Mouse (Mus musculus): ENCODE measurements around the gene Gatad2b. TPM values are rescaled to one million over a fixed set of nuclear protein-coding genes. Genes with fewer than 3 reads are reported as not detected.
"Not testable (repeated sequence)": the region's sequence is repeated elsewhere in the genome, so short reads cannot be mapped to it uniquely, and the experiment has no call there.

The Gatad2b gene
- 15.1 and 16.0 TPM in 2 replicates for polyA plus RNA-seq (2015; fragmentation: Nextera tagmentation; extraction: Ambion mirVana)

GRCm38 (mm10) chr3:90292345-90293275 is at the start of gene Gatad2b:
TSS of gene Gatad2b (plus strand) at chr3:90293178.
- H3K4me3 ChIP-seq (replicated peaks), result peak within 1 kb of the TSS; percentile 77
- no peaks in the 10 kb centered on the region for H3K9me3 ChIP-seq
- H3K27me3 ChIP-seq, result no peaks in the 10 kb centered on the region
- H3K27ac ChIP-seq, result peak within 1 kb of the TSS; percentile 98
- peak; percentile 99 for ATAC-seq
- peaks cover 36% of the 10 kb centered on the region for H3K4me1 ChIP-seq (replicated peaks)
- H3K4me2 ChIP-seq (replicated peaks), result peak within 1 kb of the TSS; percentile 89
- no peaks in the 10 kb centered on the region for H3K36me3 ChIP-seq
- under 1% methylated on average over 43 of the region's 47 CpGs for WGBS
- H3K9ac ChIP-seq (replicated peaks), result peak within 1 kb of the TSS; percentile 88

GRCm38 (mm10) chr3:90245406-90245805 is 47.6 kb upstream of the Gatad2b start:
- no peak overlapping the region for H3K4me2 ChIP-seq (replicated peaks)
- H3K27ac ChIP-seq, result no peak overlapping the region
- H3K27me3 ChIP-seq, result no peaks in the 10 kb centered on the region
- H3K4me3 ChIP-seq (replicated peaks), result no peak overlapping the region
- no peaks in the 10 kb centered on the region for H3K9me3 ChIP-seq
- ATAC-seq, result no peak
- H3K4me1 ChIP-seq (replicated peaks), result peaks cover 32% of the 10 kb centered on the region
- H3K9ac ChIP-seq (replicated peaks), result no peak overlapping the region
- WGBS, result 76% methylated on average over 2 of the region's 2 CpGs
- no peaks in the 10 kb centered on the region for H3K36me3 ChIP-seq

- WGBS, result 3% methylated on average over 3 of the region's 3 CpGs
- peak overlapping the region; percentile 86 for H3K4me2 ChIP-seq (replicated peaks)
- H3K4me3 ChIP-seq (replicated peaks), result peak overlapping the region; percentile 70
- peak overlapping the region; percentile 89 for H3K27ac ChIP-seq
- H3K27me3 ChIP-seq, result no peaks in the 10 kb centered on the region
- H3K36me3 ChIP-seq, result peaks cover 14% of the 10 kb centered on the region
- no peaks in the 10 kb centered on the region for H3K9me3 ChIP-seq
- peak overlapping the region; percentile 52 for H3K9ac ChIP-seq (replicated peaks)
- ATAC-seq, result no peak; the same call in 1 of the 2 replicates
- peaks cover 31% of the 10 kb centered on the region for H3K4me1 ChIP-seq (replicated peaks)
Measured at GRCm38 (mm10) chr3:90247630-90247959, 45.4 kb upstream of the Gatad2b start.

GRCm38 (mm10) chr3:90247960-90248745 is 44.8 kb upstream of the Gatad2b start, which contains the start of gene Slc39a1:
TSS of gene Slc39a1 (plus strand) at chr3:90248172.
- H3K9ac ChIP-seq (replicated peaks), result peak within 1 kb of the TSS; percentile 84
- H3K9me3 ChIP-seq, result no peaks in the 10 kb centered on the region
- H3K27ac ChIP-seq, result peak within 1 kb of the TSS; percentile 89
- peak; percentile 96 for ATAC-seq
- H3K4me3 ChIP-seq (replicated peaks), result peak within 1 kb of the TSS; percentile 70
- peaks cover 14% of the 10 kb centered on the region for H3K36me3 ChIP-seq
- H3K4me1 ChIP-seq (replicated peaks), result peaks cover 26% of the 10 kb centered on the region
- H3K4me2 ChIP-seq (replicated peaks), result peak within 1 kb of the TSS; percentile 86
- WGBS, result under 1% methylated on average over 44 of the region's 44 CpGs
- no peaks in the 10 kb centered on the region for H3K27me3 ChIP-seq

- Histone ChIP-seq H3K9me3 (no peaks in the 10 kb centered on the region), H3K36me3 (peaks cover 14% of the 10 kb centered on the region), H3K27me3 (no peaks in the 10 kb centered on the region), H3K4me3 (replicated peaks) (peak overlapping the region; percentile 70), H3K27ac (peak overlapping the region; percentile 89), H3K4me1 (replicated peaks) (peaks cover 20% of the 10 kb centered on the region), H3K9ac (replicated peaks) (peak overlapping the region; percentile 84), H3K4me2 (replicated peaks) (peak overlapping the region; percentile 86)
- 12% methylated on average over 10 of the region's 10 CpGs for WGBS
- ATAC-seq, result no peak
Measured at GRCm38 (mm10) chr3:90248746-90249100, 44.3 kb upstream of the Gatad2b start.

GRCm38 (mm10) chr3:90250791-90251190 is 42.2 kb upstream of the Gatad2b start:
- Histone ChIP-seq H3K9ac (replicated peaks) (no peak overlapping the region), H3K36me3 (peaks cover 14% of the 10 kb centered on the region), H3K4me2 (replicated peaks) (no peak overlapping the region), H3K27ac (no peak overlapping the region), H3K9me3 (no peaks in the 10 kb centered on the region), H3K4me3 (replicated peaks) (no peak overlapping the region), H3K27me3 (no peaks in the 10 kb centered on the region), H3K4me1 (replicated peaks) (peaks cover 28% of the 10 kb centered on the region)
- no peak for ATAC-seq
- 86% methylated on average over 6 of the region's 6 CpGs for WGBS

- not testable (repeated sequence) for ATAC-seq; H3K27me3 ChIP-seq; H3K4me3 ChIP-seq (replicated peaks); H3K9me3 ChIP-seq; H3K4me2 ChIP-seq (replicated peaks); H3K9ac ChIP-seq (replicated peaks); H3K27ac ChIP-seq
- peaks cover 37% of the 10 kb centered on the region for H3K4me1 ChIP-seq (replicated peaks)
- H3K36me3 ChIP-seq, result peaks cover 14% of the 10 kb centered on the region
- WGBS, result 92% methylated on average over 8 of the region's 12 CpGs
Measured at GRCm38 (mm10) chr3:90251731-90252226, 41.2 kb upstream of the Gatad2b start.

GRCm38 (mm10) chr3:90252659-90253058 is 40.3 kb upstream of the Gatad2b start:
- not testable (repeated sequence) for H3K27ac ChIP-seq; H3K4me3 ChIP-seq (replicated peaks); ATAC-seq; H3K4me2 ChIP-seq (replicated peaks); H3K9ac ChIP-seq (replicated peaks); H3K9me3 ChIP-seq; H3K27me3 ChIP-seq
- peaks cover 22% of the 10 kb centered on the region for H3K36me3 ChIP-seq
- H3K4me1 ChIP-seq (replicated peaks), result peaks cover 34% of the 10 kb centered on the region
- 97% methylated on average over 2 of the region's 2 CpGs for WGBS

GRCm38 (mm10) chr3:90253174-90253573 is 39.8 kb upstream of the Gatad2b start:
- Histone ChIP-seq H3K4me2 (replicated peaks) (peak overlapping the region; percentile 92), H3K36me3 (peaks cover 27% of the 10 kb centered on the region), H3K4me1 (replicated peaks) (peaks cover 33% of the 10 kb centered on the region), H3K4me3 (replicated peaks) (peak overlapping the region; percentile 87; the same call in 1 of the 2 replicates)
- ATAC-seq; H3K27me3 ChIP-seq; H3K9ac ChIP-seq (replicated peaks); H3K9me3 ChIP-seq; H3K27ac ChIP-seq: not testable (repeated sequence)
- WGBS, result 81% methylated on average over 1 of the region's 1 CpGs

- ATAC-seq, result peak; percentile 99
- H3K9ac ChIP-seq (replicated peaks), result peak within 1 kb of the TSS; percentile 81
- peak within 1 kb of the TSS; percentile 87 for H3K4me3 ChIP-seq (replicated peaks)
- H3K9me3 ChIP-seq, result no peaks in the 10 kb centered on the region
- H3K27ac ChIP-seq, result peak within 1 kb of the TSS; percentile 83
- WGBS, result 1% methylated on average over 40 of the region's 40 CpGs
- H3K4me1 ChIP-seq (replicated peaks), result peaks cover 28% of the 10 kb centered on the region
- peak within 1 kb of the TSS; percentile 92 for H3K4me2 ChIP-seq (replicated peaks)
- H3K36me3 ChIP-seq, result peaks cover 33% of the 10 kb centered on the region
- H3K27me3 ChIP-seq, result no peaks in the 10 kb centered on the region
Measured at GRCm38 (mm10) chr3:90253653-90254418, 39.1 kb upstream of the Gatad2b start, which contains the start of gene Crtc2. TSS of gene Crtc2 (plus strand) at chr3:90254163.

GRCm38 (mm10) chr3:90254419-90255193 is 38.4 kb upstream of the Gatad2b start:
- 2% methylated on average over 41 of the region's 41 CpGs for WGBS
- no peaks in the 10 kb centered on the region for H3K9me3 ChIP-seq
- H3K4me3 ChIP-seq (replicated peaks), result peak overlapping the region; percentile 87
- peak overlapping the region; percentile 81 for H3K9ac ChIP-seq (replicated peaks)
- H3K36me3 ChIP-seq, result peaks cover 41% of the 10 kb centered on the region
- peaks cover 21% of the 10 kb centered on the region for H3K4me1 ChIP-seq (replicated peaks)
- peak overlapping the region; percentile 83 for H3K27ac ChIP-seq
- no peaks in the 10 kb centered on the region for H3K27me3 ChIP-seq
- H3K4me2 ChIP-seq (replicated peaks), result peak overlapping the region; percentile 92
- ATAC-seq, result peak; percentile 80
